Mouse (Mus musculus) testis, postnatal 10 days (tissue): ENCODE measurements around the gene Polr3h.
"Not testable (repeated sequence)": the region's sequence is repeated elsewhere in the genome, so short reads cannot be mapped to it uniquely, and the experiment has no call there.

Experiments used
- DNase-seq: peaks from one replicate; pipeline ENCODE4 v3.0.0; 2021; ENCODE audit warnings: low spot score

Gene Polr3h

DNA sequence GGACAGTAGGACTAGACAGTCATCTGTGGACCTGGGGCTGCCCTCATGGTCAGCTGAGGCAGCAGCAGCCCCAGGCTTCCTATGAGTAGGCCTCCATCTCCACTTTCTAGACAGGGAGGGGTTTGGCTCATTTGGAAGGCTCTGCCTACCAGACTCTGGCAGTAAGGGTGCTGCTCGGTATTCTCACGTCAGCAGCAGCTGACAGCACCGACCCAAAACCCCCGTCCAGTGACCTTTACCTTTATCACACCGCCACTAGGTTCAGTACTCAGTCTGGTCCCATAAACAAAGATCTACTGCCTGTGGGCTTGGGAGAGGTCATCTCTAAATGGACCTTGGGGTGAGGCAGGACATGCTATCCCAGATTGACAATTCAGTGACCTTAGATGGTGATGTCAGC is 10.4 kb downstream of the Polr3h start:
- DNase-seq, result no peak

DNA sequence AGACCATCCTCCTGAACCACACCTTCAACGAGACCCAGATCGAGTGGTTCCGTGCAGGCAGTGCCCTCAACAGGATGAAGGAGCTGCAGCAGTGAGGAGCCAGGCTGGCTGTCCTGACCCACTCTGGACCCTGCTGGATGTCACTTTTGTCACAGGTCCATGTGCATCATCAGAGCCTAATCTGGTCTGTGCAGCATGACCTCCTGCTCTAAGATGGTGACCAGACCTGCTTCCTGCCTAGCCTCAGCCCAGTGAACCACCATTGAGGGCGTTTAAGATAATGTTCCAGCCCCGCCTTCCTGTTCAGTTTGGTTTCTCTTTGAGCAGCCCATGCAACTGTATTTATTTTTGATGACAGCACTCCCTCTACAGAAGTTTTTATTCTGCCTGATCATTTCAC is 11.4 kb downstream of the Polr3h start:
- DNase-seq, result no peak

DNA sequence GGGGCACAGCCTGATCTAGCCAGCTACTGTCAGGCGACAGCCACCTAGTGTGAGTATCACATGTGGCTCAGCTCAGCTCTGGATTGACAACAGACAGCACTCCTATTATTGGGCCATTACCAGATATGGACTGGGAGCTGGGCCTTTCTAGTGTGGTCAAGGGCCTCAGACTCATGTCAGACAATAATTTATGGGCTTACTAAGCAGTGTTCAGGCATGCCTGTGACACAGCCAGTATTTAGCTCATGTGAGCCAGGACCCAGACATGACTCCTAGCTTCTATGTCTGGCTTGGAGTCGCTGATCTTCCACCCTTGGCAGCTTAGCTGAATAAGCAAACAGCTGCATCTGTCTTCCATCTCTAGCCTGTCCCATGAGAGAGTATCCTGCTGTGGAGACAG is 13.5 kb downstream of the Polr3h start:
- no peak for DNase-seq

DNA sequence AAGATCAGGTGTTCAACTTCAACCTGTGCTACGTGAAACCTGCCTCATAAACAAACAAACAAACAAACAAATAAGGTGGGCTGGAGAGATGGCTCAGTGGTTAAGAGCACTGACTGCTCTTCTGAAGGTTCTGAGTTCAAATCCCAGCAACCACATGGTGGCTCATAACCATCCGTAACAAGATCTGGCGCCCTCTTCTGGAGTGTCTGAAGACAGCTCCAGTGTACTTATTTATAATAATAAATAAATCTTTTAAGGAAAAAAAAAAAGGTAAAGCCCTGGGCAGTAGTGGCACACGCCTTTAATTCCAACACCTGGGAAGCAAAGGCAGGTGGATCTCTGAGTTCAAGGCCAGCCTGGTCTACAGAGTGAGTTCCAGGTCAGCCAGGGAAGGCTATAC is 17.3 kb downstream of the Polr3h start:
- not testable (repeated sequence) for DNase-seq

DNA sequence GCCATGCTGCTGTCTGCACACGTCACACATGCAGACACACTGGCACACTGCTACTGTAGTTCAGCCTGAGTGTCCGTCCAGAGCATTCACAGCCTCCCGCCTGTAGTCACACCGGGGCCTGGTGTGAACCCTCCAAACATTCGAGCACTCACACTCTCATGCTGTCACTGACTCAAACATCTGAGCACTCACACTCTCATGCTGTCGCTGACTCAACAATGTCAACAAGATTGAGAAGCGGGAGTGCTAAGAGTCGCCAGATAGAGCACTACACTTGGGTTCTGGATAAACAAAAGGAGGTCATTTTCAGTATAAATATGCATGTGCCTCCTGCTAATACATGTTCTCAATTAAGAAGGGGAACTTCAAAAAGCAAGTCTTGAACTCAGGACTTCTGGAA is 18.1 kb downstream of the Polr3h start:
- DNase-seq, result no peak

DNA sequence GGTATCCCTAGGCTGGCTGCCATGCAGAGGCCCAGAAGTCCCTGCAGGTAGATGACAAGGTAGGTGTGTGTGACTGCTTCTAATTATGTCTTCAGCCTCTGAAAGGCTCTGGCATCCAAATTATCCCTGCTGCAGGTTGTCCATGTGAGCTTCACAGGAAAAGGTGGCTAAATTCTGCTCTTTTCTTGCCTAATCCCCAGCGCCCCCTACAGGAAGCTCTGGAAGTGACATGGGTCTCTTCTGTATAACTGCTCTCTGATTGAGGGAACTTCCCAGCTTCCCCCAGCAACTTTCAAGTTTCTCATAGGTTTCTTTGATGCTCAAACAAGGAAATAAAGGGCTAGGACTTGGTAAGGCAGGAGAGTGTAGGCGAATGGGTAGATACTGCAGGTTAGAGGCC is 21.1 kb downstream of the Polr3h start:
- DNase-seq, result peak; percentile 91

DNA sequence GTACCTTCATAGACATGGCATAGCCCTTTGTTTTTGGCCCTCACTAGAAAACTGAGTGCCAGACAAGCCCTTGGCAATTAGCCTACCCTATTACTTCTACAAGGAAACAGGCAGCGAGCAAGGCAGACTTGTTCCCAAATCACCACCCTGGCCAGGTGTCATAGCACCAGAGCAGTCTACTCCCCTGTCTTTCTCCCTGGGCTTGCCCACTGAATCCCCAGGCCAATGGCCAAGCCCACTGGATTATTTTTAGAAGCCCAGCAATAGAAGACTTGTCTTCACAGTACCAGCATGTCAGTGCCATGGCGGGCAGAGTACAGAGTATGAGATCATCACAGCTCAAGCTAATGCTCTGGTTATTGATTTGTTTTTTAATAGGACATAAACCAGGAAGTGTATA is 27.3 kb downstream of the Polr3h start:
- no peak for DNase-seq

DNA sequence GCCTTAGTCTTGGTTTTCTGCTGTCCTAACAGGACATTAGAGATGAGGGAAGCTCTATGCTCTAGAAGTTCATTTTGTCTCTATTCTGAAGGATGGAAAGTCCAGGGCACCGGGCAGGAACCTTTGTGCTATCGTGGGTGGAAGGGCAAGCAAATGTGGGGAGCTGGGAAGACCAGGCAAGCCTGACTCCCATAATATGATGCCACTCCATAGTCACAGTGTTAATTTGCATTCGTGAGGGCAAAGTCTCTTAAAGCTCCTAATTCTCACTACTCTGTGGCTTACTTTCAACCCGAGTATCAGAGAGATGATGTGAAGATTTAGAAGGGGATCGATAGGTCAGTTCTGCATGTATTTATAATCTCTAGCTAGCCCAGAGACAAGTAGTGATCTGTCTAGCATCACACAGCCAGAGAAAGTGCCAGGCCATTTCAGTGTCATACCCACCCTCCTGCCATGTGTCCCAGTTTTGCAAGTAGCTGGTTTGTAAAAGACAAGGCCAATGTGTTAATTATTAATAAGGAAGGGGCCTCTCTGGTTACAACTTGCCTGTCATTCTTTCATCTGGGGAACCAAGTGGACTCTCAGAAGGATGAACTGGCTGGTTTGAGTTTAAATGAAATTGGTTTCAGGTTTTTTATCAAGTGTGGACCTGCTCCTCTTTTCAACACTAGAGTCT is 28.3 kb downstream of the Polr3h start:
- no peak for DNase-seq

DNA sequence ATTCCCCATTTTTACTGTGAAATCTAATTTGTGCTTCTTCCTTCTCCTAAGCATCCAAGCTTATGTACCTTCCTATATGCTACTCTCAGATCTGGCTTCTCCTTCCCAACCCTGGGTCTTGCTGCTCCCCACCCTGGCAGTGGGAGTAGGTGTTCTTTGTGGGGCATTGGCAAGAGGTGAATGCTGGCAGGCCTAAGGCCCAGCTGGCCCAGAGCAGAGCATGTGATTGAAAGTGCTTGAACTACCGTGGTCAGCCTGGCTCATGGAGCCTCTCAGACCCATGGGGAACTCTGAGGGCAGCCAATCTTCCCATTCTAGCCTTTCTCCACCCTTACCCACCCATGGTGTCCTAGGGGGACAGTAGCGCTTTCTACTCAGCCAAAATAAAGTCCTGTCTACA is 29.6 kb downstream of the Polr3h start:
- DNase-seq, result no peak

DNA sequence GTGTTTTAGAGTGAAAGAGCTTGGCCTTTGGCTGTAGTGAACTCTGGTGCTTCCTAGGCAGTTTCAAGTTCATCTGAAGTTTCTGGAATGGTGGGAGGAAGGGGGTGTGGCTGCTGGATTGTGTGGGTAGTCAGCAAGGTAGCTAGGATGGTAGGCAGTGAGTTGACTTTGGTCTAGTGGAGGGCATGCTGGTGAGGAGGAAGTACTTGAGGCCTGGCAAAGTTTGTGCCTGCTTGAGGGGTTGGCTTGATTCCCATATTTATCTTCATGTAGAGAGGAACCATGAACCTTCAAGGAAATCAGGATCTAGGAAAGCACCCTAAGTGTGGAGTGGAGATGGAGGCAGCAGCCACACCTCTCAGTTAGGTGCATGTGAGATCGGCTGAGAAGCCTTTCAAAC is 32.0 kb downstream of the Polr3h start:
- DNase-seq, result no peak

DNA sequence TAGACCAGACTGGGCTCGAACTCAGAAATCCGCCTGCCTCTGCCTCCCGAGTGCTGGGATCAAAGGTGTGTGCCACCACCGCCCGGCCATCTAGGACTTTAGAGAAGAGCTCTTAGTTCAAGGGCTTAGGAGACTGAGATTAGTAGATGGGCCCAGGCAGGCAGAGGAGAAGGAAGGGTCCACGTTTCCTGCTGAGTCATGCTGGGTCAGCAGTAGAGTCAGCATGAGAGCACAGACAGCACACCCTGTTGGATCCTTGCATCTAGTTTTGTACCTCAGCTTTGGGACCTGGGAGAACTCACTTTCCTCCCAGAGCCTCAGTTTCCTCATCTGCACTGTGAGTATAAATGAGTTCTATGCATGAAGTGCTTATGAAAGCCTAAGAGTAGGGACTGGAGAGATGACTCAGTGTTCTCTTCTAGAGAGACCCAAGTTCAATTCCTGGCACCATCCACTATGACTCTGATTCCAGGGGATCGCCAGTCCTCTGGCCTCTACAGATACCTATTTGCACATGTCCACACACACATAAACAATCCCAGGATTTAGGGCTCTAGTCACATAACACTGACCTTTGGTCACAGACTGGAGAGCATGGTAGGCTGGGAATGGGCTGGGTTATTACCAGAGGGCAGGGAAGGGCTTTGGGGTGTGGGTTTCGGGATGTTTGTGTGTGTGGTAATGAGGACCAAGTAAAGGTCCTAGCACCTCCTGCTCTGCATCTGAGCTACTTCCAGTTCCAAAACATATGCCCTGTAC is 34.0 kb downstream of the Polr3h start:
- DNase-seq, result no peak

DNA sequence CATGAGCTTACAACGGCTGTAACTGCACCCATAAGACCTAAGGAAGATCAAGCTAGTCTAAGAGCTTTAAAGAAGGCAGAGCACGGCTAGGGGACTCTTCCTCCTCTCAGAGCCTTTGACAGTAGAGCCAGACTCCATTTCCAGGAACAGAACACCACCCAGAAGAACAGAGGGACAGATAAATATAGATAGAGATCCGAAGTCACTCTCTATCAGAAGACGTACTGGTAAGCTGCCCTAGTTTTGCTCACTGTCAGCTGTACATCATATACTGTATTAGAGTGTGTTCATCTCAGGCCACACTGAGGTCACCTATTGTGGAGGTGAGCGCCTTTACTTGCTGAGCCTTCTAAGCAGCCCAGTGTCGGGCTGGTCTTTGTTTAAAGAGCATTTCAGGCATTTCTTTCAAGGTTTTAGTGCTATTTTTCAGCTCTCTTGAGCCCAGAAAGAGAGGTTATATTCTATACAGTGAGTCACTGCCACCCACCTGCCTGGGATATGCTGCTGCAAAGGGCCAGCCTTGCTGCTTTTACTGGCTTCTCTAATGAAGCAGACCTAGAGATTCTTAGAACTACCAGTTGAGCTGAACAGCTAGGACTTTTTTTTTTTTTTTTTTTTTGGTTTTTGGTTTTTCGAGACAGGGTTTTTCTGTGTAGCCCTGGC is 34.8 kb downstream of the Polr3h start:
- DNase-seq, result no peak

DNA sequence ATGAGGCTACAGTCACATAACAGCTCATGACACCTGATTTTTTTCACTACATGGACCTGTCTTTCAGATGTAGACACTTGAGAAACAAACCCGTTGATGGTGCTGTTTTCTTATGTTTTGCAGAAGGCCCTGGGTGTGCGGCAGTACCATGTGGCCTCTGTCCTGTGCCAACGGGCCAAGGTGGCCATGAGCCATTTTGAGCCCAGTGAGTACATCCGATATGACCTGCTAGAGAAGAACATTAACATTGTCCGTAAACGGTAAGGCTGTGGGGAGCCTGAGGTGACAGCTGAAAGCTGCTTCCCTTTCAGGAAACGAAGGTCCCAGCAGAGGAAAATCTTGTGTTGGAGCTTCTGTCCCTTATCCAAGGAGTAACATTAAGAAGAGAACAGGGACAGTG is 36.9 kb downstream of the Polr3h start:
- no peak for DNase-seq

DNA sequence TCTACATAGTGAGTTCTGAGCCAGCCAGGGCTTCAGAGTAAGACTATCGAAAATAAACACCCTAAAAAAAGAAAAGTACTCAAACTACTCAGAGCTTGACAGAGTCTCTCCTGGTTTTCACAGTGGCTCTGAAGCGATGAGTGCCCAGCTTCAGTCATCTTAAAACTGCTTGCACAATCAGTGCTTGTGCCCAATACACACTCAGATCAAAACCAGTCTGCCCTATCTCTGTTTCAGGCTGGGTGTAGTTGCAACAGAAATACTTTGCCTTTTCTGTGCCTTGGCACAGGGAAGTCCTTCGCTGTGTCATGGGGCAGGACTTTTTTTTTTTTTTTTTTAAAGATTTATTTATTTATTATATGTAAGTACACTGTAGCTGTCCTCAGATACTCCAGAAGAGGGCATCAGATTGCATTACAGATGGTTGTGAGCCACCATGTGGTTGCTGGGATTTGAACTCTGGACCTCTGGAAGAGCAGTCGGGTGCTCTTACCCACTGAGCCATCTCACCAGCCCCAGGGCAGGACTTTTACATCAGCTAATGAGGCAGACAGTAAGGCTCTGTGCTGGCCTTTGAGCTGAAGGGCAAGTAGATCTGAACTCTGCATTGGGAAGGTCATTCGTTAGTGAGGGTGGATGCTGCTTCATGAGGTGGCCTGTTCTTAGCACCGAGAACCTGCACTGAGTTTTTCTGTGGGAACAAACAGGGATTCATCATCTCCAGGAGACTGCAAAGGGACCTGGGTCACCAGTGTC is 39.1 kb downstream of the Polr3h start:
- DNase-seq, result no peak

DNA sequence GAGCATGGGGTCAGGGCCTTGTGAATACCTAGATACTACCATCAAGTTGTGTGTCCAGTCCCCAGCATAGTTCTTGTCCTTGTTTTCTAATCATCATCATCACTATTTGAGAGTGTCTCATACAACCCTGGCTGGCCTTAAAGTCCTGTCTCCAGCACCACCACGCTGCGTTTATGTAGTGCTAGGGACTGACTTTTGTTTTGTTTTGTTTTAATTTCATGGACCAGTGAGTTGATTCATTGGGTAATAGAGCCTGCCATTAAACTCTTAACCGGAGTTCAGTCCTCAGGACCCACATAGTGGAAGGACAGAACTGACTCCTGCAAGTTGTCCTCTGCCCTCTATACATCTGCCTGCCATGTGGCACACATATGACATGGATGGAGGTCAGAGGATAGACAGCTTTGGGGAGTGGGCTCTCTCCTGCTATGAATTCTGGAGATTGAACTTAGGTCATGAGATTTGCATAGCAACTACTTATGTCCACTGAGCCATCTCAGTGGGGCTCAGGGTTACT is 40.6 kb downstream of the Polr3h start:
- no peak for DNase-seq

DNA sequence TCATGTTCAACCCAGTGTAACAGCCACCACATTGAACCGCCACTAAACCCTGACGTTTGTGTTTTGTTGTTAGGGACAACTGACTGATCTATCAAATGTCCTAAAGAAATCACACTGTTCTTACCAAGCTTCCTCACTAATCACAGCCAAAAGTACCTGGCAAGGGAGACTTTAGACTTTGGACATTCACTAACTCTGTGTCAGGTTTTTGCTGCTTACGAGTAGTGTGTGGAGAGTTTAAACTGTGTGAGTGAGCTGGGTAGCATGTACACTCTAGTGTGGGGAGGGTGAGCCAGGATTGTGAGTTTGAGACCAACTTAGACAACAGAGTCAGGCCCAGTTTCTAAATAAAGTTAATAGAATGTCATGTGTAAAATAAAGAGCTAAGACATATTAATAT is 43.7 kb downstream of the Polr3h start:
- no peak for DNase-seq

DNA sequence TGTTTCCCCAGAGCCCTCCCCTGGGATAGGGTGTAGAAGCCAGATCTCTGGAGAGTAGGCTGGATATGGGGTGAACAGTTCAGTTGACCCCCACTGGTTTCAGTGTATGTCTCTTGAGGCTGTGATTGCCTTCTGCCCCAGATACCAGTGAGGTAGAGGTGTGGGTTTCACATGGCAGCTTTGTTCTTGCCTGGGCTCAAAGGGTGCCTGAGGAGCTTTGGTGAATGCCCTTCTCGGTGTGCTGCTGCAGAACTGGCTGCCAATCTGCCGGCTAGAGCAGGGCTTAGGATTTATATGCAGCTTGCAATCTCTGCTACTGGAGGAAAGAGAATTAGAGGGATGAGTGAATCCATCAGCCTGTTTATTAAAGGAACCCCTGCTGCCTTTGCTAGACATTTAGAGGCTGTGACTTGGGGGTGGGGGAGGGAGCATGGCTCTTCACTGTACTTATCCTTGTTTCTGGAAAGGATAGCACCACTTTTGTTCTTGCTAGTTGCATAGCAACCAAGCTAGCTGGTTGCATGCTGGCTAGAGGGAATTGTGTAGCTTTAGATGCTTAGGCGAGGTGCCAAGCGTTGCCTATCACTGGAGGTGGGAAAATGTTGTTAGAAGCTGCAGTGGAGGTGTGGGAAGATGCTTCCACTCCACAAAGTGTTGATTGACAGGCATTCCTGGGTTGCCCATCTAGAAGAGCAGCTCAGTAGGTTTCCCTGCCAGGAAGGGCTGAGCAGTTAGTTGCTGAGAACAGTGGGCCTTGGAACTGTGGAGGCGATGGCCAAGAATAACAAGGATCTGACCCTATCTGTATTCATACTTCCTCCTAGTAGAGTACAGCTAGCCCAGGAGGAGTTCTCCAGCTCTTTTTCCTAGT is 46.3 kb downstream of the Polr3h start:
- no peak for DNase-seq

DNA sequence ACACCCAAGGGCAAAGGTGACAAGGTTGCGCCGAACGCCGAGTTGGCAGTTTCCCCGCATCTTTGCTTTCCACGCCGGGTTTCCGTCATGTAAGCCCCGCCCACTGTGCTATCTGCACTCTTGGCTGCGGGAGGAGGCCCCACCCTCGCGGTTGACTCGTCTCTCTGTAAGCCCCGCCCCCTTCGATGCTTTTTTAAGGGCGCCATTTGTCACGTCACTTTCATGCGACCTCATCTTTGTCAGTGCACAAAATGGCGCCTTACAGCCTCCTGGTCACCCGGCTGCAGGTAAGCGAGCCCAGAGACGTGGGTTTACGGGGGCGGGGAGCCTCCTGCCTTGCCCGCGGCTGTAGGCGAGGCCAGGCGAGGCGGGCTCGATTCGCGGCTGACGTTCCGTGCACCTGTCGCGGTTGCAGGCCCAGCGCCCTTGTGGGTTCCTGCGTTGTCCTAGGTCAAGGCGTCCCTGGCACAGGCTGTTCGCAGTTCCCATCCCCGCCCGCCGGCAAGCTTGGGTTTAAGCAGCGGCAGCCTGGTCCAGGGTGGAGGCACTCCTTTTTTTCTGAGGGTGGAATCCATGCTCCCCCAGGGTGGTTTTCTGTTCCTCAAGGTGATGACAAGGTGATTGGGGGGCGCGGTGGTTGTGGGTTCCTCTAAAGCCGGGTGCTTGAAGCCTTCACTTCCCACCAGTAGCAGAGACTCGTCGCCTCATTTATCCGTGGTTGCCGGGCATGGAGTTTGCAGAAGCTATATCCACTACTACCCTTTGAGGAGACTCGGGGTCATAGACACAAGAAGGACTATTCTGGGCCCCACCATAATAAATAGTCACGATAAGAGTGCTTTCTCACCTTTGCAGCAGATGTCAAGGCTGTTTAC is 53.5 kb downstream of the Polr3h start, which contains the start of gene Aco2:
Gene Aco2, plus strand, starts transcription at position 48 of the 875 bp plus-strand sequence.
- peak; percentile 100 for DNase-seq

DNA sequence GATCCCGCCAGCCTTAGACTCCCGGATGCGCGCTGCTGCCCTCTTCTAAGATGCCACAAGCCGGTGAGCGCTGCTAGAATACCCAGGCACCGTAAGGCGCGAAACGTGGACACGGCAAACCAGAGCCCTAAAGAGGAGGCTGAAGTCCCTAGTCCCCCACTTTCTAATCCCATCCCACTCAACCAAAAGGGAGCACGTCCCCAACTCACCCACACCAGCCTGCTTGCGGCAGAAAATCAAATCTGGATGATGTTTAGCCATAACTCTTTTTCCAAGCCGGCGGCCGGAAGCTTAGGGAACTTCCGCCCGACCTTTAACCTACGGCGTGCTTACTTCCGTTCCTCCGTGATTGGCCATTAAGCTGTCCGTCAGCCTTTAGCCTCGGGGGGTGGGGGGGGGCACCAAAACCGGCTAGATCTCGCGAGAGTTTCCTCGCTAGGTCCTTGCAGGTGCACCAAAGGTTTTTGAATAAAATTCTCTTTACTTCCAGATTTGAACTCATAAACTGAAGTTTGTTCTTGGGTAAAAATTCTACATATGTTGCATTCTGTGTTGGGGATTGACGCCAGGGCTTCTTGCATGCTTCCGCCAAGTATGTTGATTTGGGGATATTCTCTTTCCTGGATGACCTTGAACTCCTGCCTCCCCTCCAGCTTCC is 54.3 kb downstream of the Polr3h start, which contains the start of gene Phf5a:
Gene Phf5a, minus strand, starts transcription at position 308 of the 658 bp plus-strand sequence.
- DNase-seq, result peak; percentile 87

DNA sequence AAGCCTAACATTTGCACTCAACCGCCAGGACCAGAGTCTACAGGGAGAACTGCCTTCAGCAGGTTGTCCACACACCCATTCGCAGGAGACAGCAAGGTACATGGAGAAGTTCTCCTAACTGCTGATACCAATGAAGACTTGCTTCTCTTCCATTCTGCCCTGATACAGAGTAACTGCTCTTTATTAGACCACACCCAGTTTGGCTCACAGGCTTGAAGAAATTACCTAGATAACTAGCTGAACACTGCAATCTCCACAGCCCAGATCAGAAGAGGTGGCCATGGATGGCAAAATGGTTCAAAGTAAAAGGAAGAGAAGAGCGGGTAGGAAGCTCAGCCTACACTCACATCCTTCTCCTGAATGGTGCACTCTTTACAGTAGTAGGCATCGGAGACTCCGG is 56.1 kb downstream of the Polr3h start:
- DNase-seq, result no peak
